Mouse (Mus musculus) hindbrain, embryonic 15.5 days (tissue): ENCODE measurements around the gene Rnd2. TPM values are rescaled to one million over a fixed set of nuclear protein-coding genes. Genes with fewer than 3 reads are reported as not detected.
"Not testable (repeated sequence)": the region's sequence is repeated elsewhere in the genome, so short reads cannot be mapped to it uniquely, and the experiment has no call there.

Experiments used
- ATAC-seq: fragments of 200-750 bp; cut with Nextera tagmentation; 2 replicates; pipeline ENCODE4 v1.8.0; 2017; ENCODE audit warnings: low read depth, moderate number of reproducible peaks, moderate TSS enrichment; ENCODE audit not compliant: low FRiP score
- H3K27ac ChIP-seq: fragments of 300-500 bp; sonication (generic); replicated peaks from 2 replicates; pipeline ENCODE4 v1.5.1; 2015; ENCODE audit warnings: mild to moderate bottlenecking, inconsistent platforms
- H3K27me3 ChIP-seq: fragments of 300-500 bp; sonication (generic); 2 replicates; pipeline ENCODE4 v1.6.1; 2015; ENCODE audit warnings: control low read depth, inconsistent platforms
- H3K36me3 ChIP-seq: fragments of 300-500 bp; sonication (generic); 2 replicates; pipeline ENCODE4 v1.6.1; 2015; ENCODE audit warnings: control low read depth, inconsistent platforms
- H3K4me1 ChIP-seq: fragments of 300-500 bp; sonication (generic); replicated peaks from 2 replicates; pipeline ENCODE4 v1.6.1; 2015; ENCODE audit warnings: control low read depth, inconsistent platforms
- H3K4me2 ChIP-seq: fragments of 300-500 bp; sonication (generic); 2 replicates; pipeline ENCODE4 v1.6.1; 2015; ENCODE audit warnings: moderate library complexity, mild to moderate bottlenecking, inconsistent platforms
- H3K4me3 ChIP-seq: fragments of 300-500 bp; sonication (generic); 2 replicates; pipeline ENCODE4 v1.5.1; 2015; ENCODE audit warnings: mild to moderate bottlenecking, inconsistent platforms
- H3K9ac ChIP-seq: fragments of 300-500 bp; sonication (generic); 2 replicates; pipeline ENCODE4 v1.6.1; 2015; ENCODE audit warnings: inconsistent platforms
- H3K9me3 ChIP-seq: fragments of 300-500 bp; sonication (generic); 2 replicates; pipeline ENCODE4 v1.6.1; 2016; ENCODE audit warnings: control low read depth, inconsistent platforms
- WGBS: fragments of 180-500 bp; shearing (Covaris S2); methylation state at CpG from one replicate; pipeline ENCODE4 v1.1.7; 2015; 5-methylcytosine and 5-hydroxymethylcytosine counted together
- polyA plus RNA-seq: library from polyadenylated mRNA; unstranded; fragments of >200 nt; fragmentation: Nextera tagmentation; extraction: Ambion mirVana; gene quantifications from 2 replicates; pipeline ENCODE4 v1.2.1, GENCODE M21; 2015

The Rnd2 gene
- polyA plus RNA-seq, 1 experiment from 2014 or later = 86.0 TPM

- H3K9ac ChIP-seq = no peak overlapping the region
- no peak overlapping the region for H3K4me3 ChIP-seq
- H3K27ac ChIP-seq = no peak overlapping the region
- H3K36me3 ChIP-seq = peaks cover 13% of the 10 kb centered on the region
- H3K27me3 ChIP-seq = no peaks in the 10 kb centered on the region
- peak overlapping the region; percentile 13; the same call in 1 of the 2 replicates for H3K4me2 ChIP-seq
- no peak for ATAC-seq
- WGBS = 86% methylated on average over 4 of the region's 4 CpGs
- peaks cover 7% of the 10 kb centered on the region for H3K4me1 ChIP-seq
- H3K9me3 ChIP-seq = no peaks in the 10 kb centered on the region
Observed at GRCm38 (mm10) chr11:101448899-101449298, 15.9 kb upstream of the Rnd2 start.

DNA sequence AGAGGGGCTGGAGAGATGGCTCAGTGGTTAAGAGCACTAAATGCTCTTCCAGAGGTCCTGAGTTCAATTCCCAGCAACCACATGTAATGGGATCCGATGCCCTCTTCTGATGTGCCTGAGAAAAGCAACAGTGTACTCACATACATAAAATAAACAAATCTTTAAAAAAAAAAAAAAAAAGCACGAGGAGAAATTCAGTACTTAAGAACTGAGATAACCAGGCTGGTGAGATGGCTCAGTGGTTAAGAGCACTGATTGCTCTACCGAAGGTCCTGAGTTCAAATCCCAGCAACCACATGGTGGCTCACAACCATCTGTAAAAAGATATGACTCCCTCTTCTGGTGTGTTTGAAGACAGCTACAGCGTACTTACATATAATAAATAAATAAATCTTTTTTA lies 15.2 kb upstream of the Rnd2 start:
- not testable (repeated sequence) for H3K4me3 ChIP-seq, H3K36me3 ChIP-seq, ATAC-seq, H3K4me1 ChIP-seq, H3K9ac ChIP-seq, H3K27ac ChIP-seq, H3K4me2 ChIP-seq, H3K9me3 ChIP-seq, H3K27me3 ChIP-seq
- 81% methylated on average over 4 of the region's 4 CpGs for WGBS

DNA sequence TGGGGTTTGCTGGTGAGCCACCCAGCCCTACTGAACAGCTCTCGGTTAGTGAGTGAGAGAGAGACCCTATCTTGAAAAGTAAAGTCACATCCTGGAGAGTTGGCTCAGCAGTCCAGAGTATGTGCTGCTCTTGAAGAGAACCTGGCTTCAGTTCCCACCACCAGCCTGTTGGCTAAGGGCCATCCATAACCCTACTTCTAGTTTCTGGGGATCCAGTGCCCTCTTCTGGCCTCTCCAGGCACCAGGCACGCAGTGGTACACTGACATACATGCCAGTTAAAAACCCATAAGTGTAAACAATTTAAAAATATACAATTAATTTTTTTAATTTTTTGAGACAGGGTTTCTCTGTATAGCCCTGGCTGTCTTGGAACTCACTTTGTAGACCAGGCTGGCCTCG lies 14.4 kb upstream of the Rnd2 start:
- H3K4me2 ChIP-seq = no peak overlapping the region
- WGBS = 84% methylated on average over 3 of the region's 3 CpGs
- H3K9ac ChIP-seq = no peak overlapping the region

DNA sequence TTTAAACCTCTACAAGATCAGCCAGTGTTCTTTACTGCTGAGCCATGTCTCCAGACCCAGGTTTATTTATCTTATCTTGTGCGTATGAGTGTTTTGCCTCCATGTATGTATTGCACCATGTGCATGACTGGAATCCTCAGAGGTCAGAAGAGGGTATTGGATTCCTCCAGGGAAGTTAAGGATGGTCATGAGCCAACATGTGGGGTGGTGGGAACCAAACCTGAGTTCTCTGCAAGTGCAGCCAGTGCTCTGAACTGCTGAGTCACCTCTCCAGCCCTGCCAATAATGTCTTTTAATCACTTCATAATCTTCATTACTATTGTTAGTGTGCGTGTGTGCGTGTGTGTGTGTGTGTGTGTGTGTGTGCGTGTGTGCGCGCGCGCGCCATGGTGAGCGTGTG lies 13.3 kb upstream of the Rnd2 start:
- no peak overlapping the region for H3K4me2 ChIP-seq
- no peak overlapping the region for H3K4me3 ChIP-seq
- no peaks in the 10 kb centered on the region for H3K9me3 ChIP-seq
- WGBS = 93% methylated on average over 10 of the region's 10 CpGs
- ATAC-seq = no peak
- no peaks in the 10 kb centered on the region; the same call in 1 of the 2 replicates for H3K4me1 ChIP-seq
- H3K9ac ChIP-seq = no peak overlapping the region
- H3K27ac ChIP-seq = no peak overlapping the region
- H3K27me3 ChIP-seq = no peaks in the 10 kb centered on the region
- H3K36me3 ChIP-seq = 0 out of 2 replicates have a peak, but pooled peaks cover 1% of the 10 kb centered on the region

More for the DNA sequence above, 14.4 kb upstream of the Rnd2 start:
- no peak for ATAC-seq
- no peaks in the 10 kb centered on the region for H3K36me3 ChIP-seq
- H3K9me3 ChIP-seq = no peaks in the 10 kb centered on the region
- H3K4me3 ChIP-seq = no peak overlapping the region
- no peak overlapping the region for H3K27ac ChIP-seq
- H3K4me1 ChIP-seq = no peaks in the 10 kb centered on the region; the same call in 1 of the 2 replicates
- no peaks in the 10 kb centered on the region for H3K27me3 ChIP-seq

DNA sequence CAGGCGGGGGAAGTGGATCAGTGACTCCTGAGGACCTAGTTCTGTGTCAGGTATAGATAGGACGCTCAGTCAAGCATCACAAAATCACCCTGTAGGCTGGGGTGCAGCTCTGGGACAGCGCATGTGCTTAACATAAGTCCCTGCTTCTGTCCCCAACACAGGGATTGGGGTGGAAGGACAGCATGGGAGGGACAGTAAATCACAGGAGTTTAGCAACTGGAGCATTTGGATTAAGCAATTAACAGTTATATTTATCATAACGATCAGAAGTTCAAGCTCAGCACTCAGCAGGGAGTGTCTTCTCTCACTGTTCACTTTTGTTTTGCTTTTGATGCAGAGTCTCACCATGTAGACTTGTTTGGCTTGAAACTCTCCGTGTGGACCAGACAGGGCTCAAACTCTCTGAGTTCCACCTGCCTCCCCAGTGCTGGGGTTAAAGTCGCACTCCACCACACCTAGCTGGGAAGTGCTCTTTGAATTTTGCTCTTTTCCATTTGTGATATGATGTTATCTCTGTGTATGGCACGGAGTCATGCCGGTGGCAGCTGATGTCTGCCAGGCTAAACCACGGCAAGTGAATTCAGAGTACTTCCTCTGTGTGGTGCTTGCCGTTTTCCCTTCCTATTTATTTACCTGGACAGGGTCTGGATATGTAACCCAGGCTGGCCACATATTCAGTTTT lies 12.6 kb upstream of the Rnd2 start:
- H3K4me2 ChIP-seq = no peak overlapping the region
- WGBS = 77% methylated on average over 10 of the region's 10 CpGs

DNA sequence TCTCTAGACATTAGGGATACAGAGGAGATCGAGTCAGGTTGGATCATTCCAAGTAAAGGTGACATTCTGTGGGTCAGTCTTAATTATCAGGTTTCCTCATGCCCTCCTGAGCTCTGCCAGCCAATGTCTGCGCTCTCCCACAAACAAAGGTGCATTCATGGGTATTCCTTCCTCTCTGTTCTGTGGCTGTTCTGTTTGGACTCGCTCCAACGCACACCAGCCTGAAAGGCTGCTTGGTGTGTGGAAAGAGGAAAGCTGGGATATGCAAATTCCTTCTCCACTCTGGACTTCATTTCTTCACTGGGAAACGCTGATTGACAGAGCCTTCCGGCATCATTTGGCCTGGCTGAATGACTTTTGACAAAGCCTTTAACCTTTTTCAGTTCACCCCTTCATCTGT lies 10.1 kb upstream of the Rnd2 start:
- Histone ChIP-seq H3K9ac (no peak overlapping the region), H3K4me1 (no peaks in the 10 kb centered on the region; the same call in 1 of the 2 replicates), H3K36me3 (peaks cover 31% of the 10 kb centered on the region), H3K4me3 (no peak overlapping the region), H3K27me3 (no peaks in the 10 kb centered on the region), H3K27ac (peak overlapping the region; percentile 30; the same call in 1 of the 2 replicates), H3K9me3 (no peaks in the 10 kb centered on the region), H3K4me2 (no peak overlapping the region)
- 39% methylated on average over 6 of the region's 6 CpGs for WGBS
- 0 out of 2 replicates have a peak, but pooled peaks have one; percentile 55 for ATAC-seq

More for the DNA sequence above, 12.6 kb upstream of the Rnd2 start:
- no peak for ATAC-seq
- Histone ChIP-seq H3K36me3 (peaks cover 8% of the 10 kb centered on the region; the same call in 1 of the 2 replicates), H3K4me3 (no peak overlapping the region), H3K4me1 (no peaks in the 10 kb centered on the region; the same call in 1 of the 2 replicates), H3K9ac (no peak overlapping the region), H3K27ac (no peak overlapping the region), H3K27me3 (no peaks in the 10 kb centered on the region), H3K9me3 (no peaks in the 10 kb centered on the region)

DNA sequence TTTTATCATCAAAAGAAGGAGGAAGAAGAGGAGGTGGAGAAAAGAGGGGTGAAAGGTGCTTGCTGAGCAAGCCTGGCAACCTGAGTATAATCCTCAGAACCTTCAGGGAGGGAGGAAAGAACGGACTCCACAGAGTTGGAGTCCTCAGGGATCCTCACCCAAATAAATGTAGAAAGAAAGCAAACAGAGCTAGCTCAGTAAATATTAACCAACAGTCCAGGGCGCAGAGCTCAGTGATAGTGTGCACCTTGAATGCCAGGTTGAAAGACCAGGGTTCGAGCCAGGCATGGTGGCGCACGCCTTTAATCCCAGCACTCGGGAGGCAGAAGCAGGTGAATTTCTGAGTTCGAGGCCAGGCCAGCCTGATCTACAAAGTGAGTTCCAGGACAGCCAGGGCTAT lies 9.2 kb upstream of the Rnd2 start:
- 94% methylated on average over 7 of the region's 7 CpGs for WGBS
- no peak overlapping the region for H3K27ac ChIP-seq
- H3K4me2 ChIP-seq = no peak overlapping the region
- no peaks in the 10 kb centered on the region for H3K27me3 ChIP-seq
- H3K4me1 ChIP-seq = no peaks in the 10 kb centered on the region; the same call in 1 of the 2 replicates
- no peak for ATAC-seq
- no peak overlapping the region for H3K9ac ChIP-seq
- peaks cover 40% of the 10 kb centered on the region for H3K36me3 ChIP-seq
- H3K9me3 ChIP-seq = no peaks in the 10 kb centered on the region
- no peak overlapping the region for H3K4me3 ChIP-seq

DNA sequence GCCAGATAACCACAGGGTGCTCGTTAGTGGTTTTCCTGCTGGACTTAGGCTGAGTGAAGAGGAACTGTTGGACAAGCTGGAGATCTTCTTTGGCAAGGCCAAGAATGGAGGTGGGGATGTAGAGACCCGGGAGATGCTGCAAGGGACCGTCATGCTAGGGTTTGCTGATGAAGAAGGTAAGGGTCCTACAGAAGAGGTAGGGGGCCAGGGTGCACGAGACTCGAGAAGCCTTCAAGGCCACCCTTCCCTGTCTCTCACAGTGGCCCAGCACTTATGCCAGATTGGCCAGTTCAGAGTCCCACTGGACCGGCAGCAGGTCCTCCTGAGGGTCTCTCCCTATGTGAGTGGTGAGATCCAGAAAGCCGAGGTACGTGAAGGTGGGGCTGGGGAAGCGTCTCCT lies 7.2 kb upstream of the Rnd2 start:
- no peak overlapping the region for H3K4me2 ChIP-seq
- no peak overlapping the region for H3K27ac ChIP-seq
- no peak overlapping the region for H3K4me3 ChIP-seq
- H3K27me3 ChIP-seq = no peaks in the 10 kb centered on the region
- no peak for ATAC-seq
- no peak overlapping the region for H3K9ac ChIP-seq
- no peaks in the 10 kb centered on the region for H3K9me3 ChIP-seq
- peaks cover 58% of the 10 kb centered on the region for H3K36me3 ChIP-seq
- WGBS = 95% methylated on average over 9 of the region's 9 CpGs
- H3K4me1 ChIP-seq = peaks cover 7% of the 10 kb centered on the region

GRCm38 (mm10) chr11:101458217-101458616 lies 6.6 kb upstream of the Rnd2 start:
- Histone ChIP-seq H3K27me3 (no peaks in the 10 kb centered on the region), H3K36me3 (peaks cover 58% of the 10 kb centered on the region), H3K4me3 (no peak overlapping the region), H3K9me3 (no peaks in the 10 kb centered on the region), H3K27ac (no peak overlapping the region), H3K4me2 (no peak overlapping the region), H3K9ac (no peak overlapping the region), H3K4me1 (peaks cover 13% of the 10 kb centered on the region)
- ATAC-seq = no peak
- 87% methylated on average over 12 of the region's 12 CpGs for WGBS

GRCm38 (mm10) chr11:101459716-101460115 lies 5.1 kb upstream of the Rnd2 start:
- Histone ChIP-seq H3K27ac (no peak overlapping the region), H3K9me3 (no peaks in the 10 kb centered on the region), H3K9ac (no peak overlapping the region), H3K4me3 (no peak overlapping the region), H3K27me3 (no peaks in the 10 kb centered on the region), H3K36me3 (peaks cover 58% of the 10 kb centered on the region), H3K4me2 (no peak overlapping the region), H3K4me1 (peaks cover 28% of the 10 kb centered on the region)
- ATAC-seq = no peak
- 44% methylated on average over 4 of the region's 6 CpGs for WGBS

GRCm38 (mm10) chr11:101460321-101460720 lies 4.5 kb upstream of the Rnd2 start:
- peaks cover 31% of the 10 kb centered on the region for H3K4me1 ChIP-seq
- no peak overlapping the region for H3K27ac ChIP-seq
- no peaks in the 10 kb centered on the region for H3K9me3 ChIP-seq
- H3K27me3 ChIP-seq = no peaks in the 10 kb centered on the region
- 92% methylated on average over 15 of the region's 15 CpGs for WGBS
- H3K4me3 ChIP-seq = no peak overlapping the region
- no peak overlapping the region for H3K4me2 ChIP-seq
- no peak overlapping the region for H3K9ac ChIP-seq
- no peak for ATAC-seq
- H3K36me3 ChIP-seq = peaks cover 58% of the 10 kb centered on the region

DNA sequence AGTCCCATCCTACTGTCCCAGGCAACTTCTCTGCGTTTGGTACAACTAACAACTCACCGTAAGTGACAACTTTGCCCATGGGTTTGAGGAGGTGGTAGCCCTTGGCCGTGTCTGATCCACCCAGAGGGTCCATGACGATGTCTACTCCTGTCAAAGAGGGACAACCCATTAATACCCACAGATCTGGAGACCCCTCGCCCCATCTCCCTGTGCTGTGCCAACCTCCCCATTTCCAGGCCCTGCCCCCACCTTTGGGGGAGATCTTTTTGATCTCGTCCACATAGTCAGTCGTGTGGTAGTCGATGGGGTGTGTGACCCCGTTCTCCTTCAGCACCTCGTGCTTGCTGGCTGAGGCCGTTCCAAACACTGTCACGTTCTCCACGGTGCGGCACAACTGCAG lies 2.7 kb upstream of the Rnd2 start:
- Histone ChIP-seq H3K4me2 (peak overlapping the region; percentile 71), H3K9ac (no peak overlapping the region), H3K4me1 (peaks cover 41% of the 10 kb centered on the region), H3K27ac (no peak overlapping the region; the same call in 1 of the 2 replicates), H3K27me3 (no peaks in the 10 kb centered on the region), H3K36me3 (peaks cover 51% of the 10 kb centered on the region), H3K4me3 (no peak overlapping the region), H3K9me3 (no peaks in the 10 kb centered on the region)
- WGBS = 56% methylated on average over 14 of the region's 14 CpGs
- no peak for ATAC-seq
